Mouse (Mus musculus) stomach, postnatal 0 days (tissue): ENCODE measurements around the gene Ggn. TPM values are rescaled to one million over a fixed set of nuclear protein-coding genes. Genes with fewer than 3 reads are reported as not detected.
"Not testable (repeated sequence)": the region's sequence is repeated elsewhere in the genome, so short reads cannot be mapped to it uniquely, and the experiment has no call there.

Experiments
- ATAC-seq: fragments of 200-750 bp; cut with Nextera tagmentation; 2 replicates; pipeline ENCODE4 v1.8.0; 2017; ENCODE audit not compliant: low FRiP score, low TSS enrichment
- DNase-seq: peaks from one replicate; pipeline ENCODE4 v3.0.0-alpha.2; 2016; ENCODE audit warnings: low spot score
- H3K27ac ChIP-seq: fragments of 300-500 bp; sonication (generic); replicated peaks from 2 replicates; pipeline ENCODE4 v1.5.1; 2014; ENCODE audit warnings: mild to moderate bottlenecking, control low read depth
- H3K27me3 ChIP-seq: fragments of 300-500 bp; sonication (generic); 2 replicates; pipeline ENCODE4 v1.6.1; 2014; ENCODE audit warnings: low read length; ENCODE audit not compliant: control insufficient read depth, insufficient read depth
- H3K36me3 ChIP-seq: fragments of 300-500 bp; sonication (generic); 2 replicates; pipeline ENCODE4 v1.6.1; 2014; ENCODE audit warnings: low read length, mixed read lengths; ENCODE audit not compliant: control insufficient read depth, insufficient read depth
- H3K4me1 ChIP-seq: fragments of 300-500 bp; sonication (generic); replicated peaks from 2 replicates; pipeline ENCODE4 v1.6.1; 2014; ENCODE audit warnings: antibody characterized with exemption; ENCODE audit not compliant: control insufficient read depth, insufficient read depth
- H3K4me2 ChIP-seq: fragments of 300-500 bp; sonication (generic); replicated peaks from 2 replicates; pipeline ENCODE4 v1.6.1; 2014; ENCODE audit warnings: low read depth, mild to moderate bottlenecking, control low read depth, moderate library complexity
- H3K4me3 ChIP-seq: fragments of 300-500 bp; sonication (generic); 2 replicates; pipeline ENCODE4 v1.5.1; 2014; ENCODE audit warnings: low read depth, low read length, control low read depth
- H3K9ac ChIP-seq: fragments of 300-500 bp; sonication (generic); 2 replicates; pipeline ENCODE4 v1.6.1; 2014; ENCODE audit warnings: mild to moderate bottlenecking, low read length, control low read depth, mixed read lengths
- H3K9me3 ChIP-seq: fragments of 300-500 bp; sonication (generic); 2 replicates; pipeline ENCODE4 v1.6.1; 2016; ENCODE audit warnings: low read length; ENCODE audit not compliant: control insufficient read depth
- CTCF ChIP-seq: IDR thresholded peaks from 2 replicates; pipeline ENCODE4 v1.5.1; 2016; ENCODE audit warnings: antibody characterized with exemption, low read depth, mild to moderate bottlenecking, moderate library complexity
- EP300 ChIP-seq: optimal IDR thresholded peaks from 2 replicates; pipeline ENCODE3; 2016; ENCODE audit warnings: antibody characterized with exemption
- WGBS: fragments of 180-500 bp; shearing (Covaris S2); extraction: QIAGEN DNeasy Blood & Tissue Kit; methylation state at CpG from one replicate; pipeline ENCODE4 v1.1.7; 2014; 5-methylcytosine and 5-hydroxymethylcytosine counted together
- polyA plus RNA-seq: library from polyadenylated mRNA; unstranded; fragments of >200 nt; fragmentation: Nextera tagmentation; extraction: Ambion mirVana; gene quantifications from 2 replicates; pipeline ENCODE4 v1.2.1, GENCODE M21; 2015

Ggn gene
- polyA plus RNA-seq, 1 experiment from 2014 or later = 0.29 TPM

DNA sequence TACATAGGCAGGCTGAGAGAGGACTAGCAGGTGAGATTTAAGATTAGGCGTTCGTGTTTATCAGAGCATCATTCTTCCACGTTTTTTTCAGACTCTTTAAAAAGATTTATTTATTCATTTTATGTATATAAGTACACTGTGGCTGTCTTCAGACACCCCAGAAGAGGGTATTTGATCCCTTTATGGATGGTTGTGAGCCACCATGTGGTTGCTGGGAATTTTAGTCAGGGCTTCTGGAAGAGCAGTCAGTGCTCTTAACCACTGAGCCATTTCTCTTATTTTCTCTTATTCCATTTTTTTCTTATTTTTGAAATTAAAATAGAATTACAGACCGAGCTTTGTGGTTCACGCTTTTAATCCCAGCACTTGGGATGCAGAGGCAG lies 10.8 kb downstream of the Ggn start:
- Histone ChIP-seq H3K4me2 (peak overlapping the region; percentile 42), H3K27ac (no peak overlapping the region), H3K9me3 (no peaks in the 10 kb centered on the region), H3K27me3 (no peaks in the 10 kb centered on the region), H3K4me3 (peak overlapping the region; percentile 81), H3K36me3 (0 out of 2 replicates have a peak, but pooled peaks cover 3% of the 10 kb centered on the region), H3K4me1 (peaks cover 4% of the 10 kb centered on the region; the same call in 1 of the 2 replicates), H3K9ac (no peak overlapping the region)
- DNase-seq (no peak), ATAC-seq (no peak)
- TF ChIP-seq CTCF (no peak), EP300 (no peak)
- 42% methylated on average over 5 of the region's 5 CpGs for WGBS

DNA sequence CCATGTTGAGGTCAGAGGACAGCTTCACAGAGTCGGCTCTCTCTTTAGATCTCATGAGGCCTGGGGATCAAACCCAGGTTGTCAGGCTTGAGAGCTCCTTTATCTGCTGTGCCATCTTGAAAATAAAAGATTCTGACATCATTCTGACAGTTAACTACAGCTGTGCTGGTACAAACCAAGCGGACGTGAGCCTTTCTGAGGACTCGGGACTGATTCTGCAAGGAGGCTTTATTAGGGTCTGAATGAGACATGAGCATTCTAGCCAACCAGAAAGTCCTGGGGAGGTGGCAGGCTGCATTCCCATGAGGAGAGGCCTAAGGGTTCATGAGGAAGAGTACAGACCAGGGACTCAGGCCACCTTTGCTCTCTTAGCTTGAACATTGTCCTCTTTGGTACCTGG lies 11.3 kb downstream of the Ggn start:
- not testable (repeated sequence) for DNase-seq, H3K27me3 ChIP-seq, H3K36me3 ChIP-seq, H3K9me3 ChIP-seq, H3K9ac ChIP-seq, H3K27ac ChIP-seq, H3K4me1 ChIP-seq, ATAC-seq, H3K4me3 ChIP-seq, H3K4me2 ChIP-seq
- WGBS = 90% methylated on average over 4 of the region's 4 CpGs

DNA sequence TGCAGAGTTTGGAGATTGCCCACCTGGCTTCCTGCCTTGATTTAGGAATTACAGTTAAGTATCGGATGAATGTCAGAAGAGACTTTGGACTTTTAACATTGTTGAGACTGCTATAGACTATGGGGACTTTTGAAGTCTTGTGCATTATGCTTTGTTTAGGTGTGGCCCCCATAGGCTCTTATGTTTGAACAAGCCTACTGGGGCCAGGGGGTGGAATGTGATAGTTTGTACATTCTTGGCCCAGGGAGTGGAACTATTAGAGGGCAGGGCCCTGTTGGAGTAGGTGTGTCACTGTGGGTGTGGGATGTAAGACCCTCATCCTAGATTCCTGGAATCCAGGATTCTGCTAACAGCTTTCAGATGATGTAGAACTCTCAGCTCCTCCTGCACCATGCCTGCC lies 24.2 kb downstream of the Ggn start:
- 67% methylated on average over 1 of the region's 1 CpGs for WGBS
- H3K9ac ChIP-seq, H3K9me3 ChIP-seq, H3K4me2 ChIP-seq, H3K36me3 ChIP-seq, H3K27ac ChIP-seq, H3K27me3 ChIP-seq, H3K4me1 ChIP-seq, H3K4me3 ChIP-seq: not testable (repeated sequence)
- DNase-seq (peak; percentile 31), ATAC-seq (peak; percentile 75; the same call in 1 of the 2 replicates)

DNA sequence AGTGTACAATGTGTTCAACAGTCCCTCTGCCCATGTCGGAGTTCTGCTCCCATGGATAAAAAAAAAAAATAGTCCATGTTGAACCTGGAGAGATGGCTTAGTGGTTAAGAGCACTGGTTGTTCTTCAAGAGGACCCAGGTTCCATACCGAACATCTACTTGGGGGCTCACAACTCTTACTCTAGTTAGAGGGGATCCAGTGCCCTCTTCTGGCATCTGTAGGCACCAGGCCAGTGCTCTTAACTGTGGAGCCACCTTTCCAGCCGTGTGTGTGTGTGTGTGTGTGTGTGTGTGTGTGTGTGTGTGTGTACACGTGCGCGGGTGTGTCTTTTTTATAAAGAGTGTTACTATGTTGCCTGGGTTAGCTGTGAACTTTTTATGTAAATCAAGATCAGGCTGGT lies 32.6 kb downstream of the Ggn start:
- Histone ChIP-seq H3K27me3 (no peaks in the 10 kb centered on the region), H3K27ac (no peak overlapping the region), H3K9ac (no peak overlapping the region), H3K36me3 (no peaks in the 10 kb centered on the region), H3K4me2 (no peak overlapping the region), H3K9me3 (no peaks in the 10 kb centered on the region), H3K4me3 (no peak overlapping the region), H3K4me1 (no peaks in the 10 kb centered on the region)
- ATAC-seq = no peak
- 0 out of 2 replicates have a peak, but pooled peaks have one; percentile 4 for TF ChIP-seq CTCF
- TF ChIP-seq EP300 = no peak
- WGBS = 73% methylated on average over 6 of the region's 6 CpGs
- DNase-seq = no peak

DNA sequence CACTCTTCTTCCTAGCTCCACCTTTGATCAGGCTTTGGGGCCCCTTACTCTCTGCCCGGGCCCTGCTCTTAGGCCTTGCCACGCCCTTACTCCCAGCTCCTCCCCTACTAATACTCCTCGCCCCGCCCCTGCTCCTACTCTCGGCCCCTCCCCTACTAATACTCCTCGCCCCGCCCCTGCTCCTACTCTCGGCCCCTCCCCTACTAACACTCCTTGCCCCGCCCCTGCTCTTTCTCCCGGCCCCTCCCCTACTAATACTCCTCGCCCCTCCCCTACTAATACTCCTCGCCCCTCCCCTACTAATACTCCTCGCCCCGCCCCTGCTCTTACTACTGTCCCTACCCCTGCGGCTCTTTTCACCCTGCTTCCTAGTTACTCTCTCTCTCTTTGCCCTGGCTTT lies 41.0 kb downstream of the Ggn start:
- Histone ChIP-seq H3K27ac (peak overlapping the region; percentile 69), H3K4me2 (peak overlapping the region; percentile 23), H3K4me3 (peak overlapping the region; percentile 24), H3K9ac (peak overlapping the region; percentile 0; the same call in 1 of the 2 replicates)
- H3K4me1 ChIP-seq, H3K9me3 ChIP-seq, H3K36me3 ChIP-seq, H3K27me3 ChIP-seq: not testable (repeated sequence)
- WGBS = 15% methylated on average over 14 of the region's 15 CpGs
- DNase-seq = peak; percentile 59
- peak; percentile 74 for ATAC-seq

DNA sequence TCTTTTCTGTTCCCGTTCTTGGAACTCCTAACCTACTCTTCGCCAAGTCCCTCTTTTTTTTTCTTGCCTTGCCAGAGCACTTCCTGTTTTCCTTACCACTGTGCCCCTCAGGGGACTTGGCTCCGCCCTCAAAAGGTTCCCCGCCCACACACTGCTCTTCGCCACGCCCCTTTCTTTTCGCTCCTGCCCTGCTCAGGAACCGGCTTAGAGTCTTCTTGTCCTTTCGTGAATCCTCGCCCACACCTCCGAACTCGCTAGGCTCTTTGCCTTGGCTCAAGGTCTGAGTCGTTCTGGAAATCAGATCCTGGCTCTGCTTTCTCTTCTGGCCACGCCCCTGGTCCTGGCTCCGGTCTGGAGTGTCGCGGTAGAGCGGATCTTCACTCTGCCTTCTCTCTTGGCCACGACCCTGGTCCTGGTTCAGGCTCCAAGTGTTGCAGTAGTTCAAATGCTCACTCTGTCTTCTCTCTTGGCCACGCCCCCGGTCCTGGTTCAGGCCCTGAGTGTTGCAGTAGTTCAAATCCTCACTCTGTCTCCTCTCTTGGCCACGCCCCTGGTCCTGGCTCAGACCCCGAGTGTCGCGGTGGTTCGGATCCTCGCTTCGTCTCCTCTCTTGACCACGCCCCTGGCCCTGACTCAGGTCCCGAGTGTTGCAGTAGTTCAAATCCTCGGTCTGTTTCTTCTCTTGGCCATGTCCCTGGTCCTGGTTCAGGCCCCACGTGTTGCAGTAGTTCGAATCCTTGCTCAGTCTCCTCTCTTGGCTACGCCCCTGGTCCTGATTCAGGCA lies 41.6 kb downstream of the Ggn start:
- H3K4me2 ChIP-seq = peak overlapping the region; percentile 23
- TF ChIP-seq EP300 = no peak
- no peak for TF ChIP-seq CTCF
- 4% methylated on average over 34 of the region's 34 CpGs for WGBS
- H3K27ac ChIP-seq = peak overlapping the region; percentile 69
- H3K4me1 ChIP-seq = no peaks in the 10 kb centered on the region
- peak overlapping the region; percentile 24 for H3K4me3 ChIP-seq
- ATAC-seq (peak; percentile 88), DNase-seq (peak; percentile 91)
- H3K36me3 ChIP-seq = no peaks in the 10 kb centered on the region
- peak overlapping the region; percentile 0; the same call in 1 of the 2 replicates for H3K9ac ChIP-seq
- no peaks in the 10 kb centered on the region for H3K27me3 ChIP-seq
- H3K9me3 ChIP-seq = 0 out of 2 replicates have a peak, but pooled peaks cover 2% of the 10 kb centered on the region
